Mouse (Mus musculus): Measurements from ENCODE around the gene Prdm11. TPM values are rescaled to one million over a fixed set of nuclear protein-coding genes. Genes with fewer than 3 reads are reported as not detected.

Gene Prdm11
- polyA plus RNA-seq, 1 experiment from 2014 or later = 2.7 TPM

DNA sequence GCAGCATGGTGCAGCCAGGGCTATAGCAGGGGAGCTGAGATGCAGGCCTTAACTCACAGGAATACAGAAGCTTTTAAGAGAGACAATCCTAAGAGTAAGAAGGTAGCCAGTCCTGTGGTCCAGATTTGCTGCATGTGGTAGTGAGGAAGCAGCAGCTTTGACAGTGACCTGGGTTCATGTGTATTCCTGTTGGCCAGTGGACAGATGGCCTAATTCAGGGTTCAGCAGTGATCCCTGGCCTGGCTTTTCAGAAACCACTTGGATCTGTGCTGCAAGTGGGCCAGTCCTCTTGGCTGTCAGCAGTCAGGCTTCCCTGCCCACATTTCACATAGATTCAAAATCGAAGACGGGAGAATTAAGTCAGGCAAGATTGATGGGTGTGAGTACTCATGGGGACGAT, 104.5 kb downstream of the Prdm11 start:
- no peaks in the 10 kb centered on the region for H3K27me3 ChIP-seq (ENCODE audit: control insufficient read depth, insufficient read depth, low read length)
- H3K4me3 ChIP-seq (ENCODE audit: low read depth, low read length) = no peak overlapping the region
- ATAC-seq (replicated peaks; ENCODE audit: insufficient number of reproducible peaks, low FRiP score, low TSS enrichment, low read depth) = no peak
- no peaks in the 10 kb centered on the region for H3K4me1 ChIP-seq (ENCODE audit: control insufficient read depth, insufficient read depth, low read length)
- H3K4me2 ChIP-seq (ENCODE audit: low read depth, low read length) = no peak overlapping the region
- H3K36me3 ChIP-seq (replicated peaks; ENCODE audit: control insufficient read depth, insufficient read depth, low read depth, low read length) = no peaks in the 10 kb centered on the region
- no peak overlapping the region for H3K9ac ChIP-seq (replicated peaks; ENCODE audit: low read length)
- H3K9me3 ChIP-seq (replicated peaks; ENCODE audit: control insufficient read depth, low read length) = no peaks in the 10 kb centered on the region
- H3K27ac ChIP-seq (replicated peaks; ENCODE audit: low read depth, low read length) = no peak overlapping the region
- 79% methylated on average over 3 of the region's 3 CpGs for WGBS
- no peak for DNase-seq (ENCODE audit: low spot score)

DNA sequence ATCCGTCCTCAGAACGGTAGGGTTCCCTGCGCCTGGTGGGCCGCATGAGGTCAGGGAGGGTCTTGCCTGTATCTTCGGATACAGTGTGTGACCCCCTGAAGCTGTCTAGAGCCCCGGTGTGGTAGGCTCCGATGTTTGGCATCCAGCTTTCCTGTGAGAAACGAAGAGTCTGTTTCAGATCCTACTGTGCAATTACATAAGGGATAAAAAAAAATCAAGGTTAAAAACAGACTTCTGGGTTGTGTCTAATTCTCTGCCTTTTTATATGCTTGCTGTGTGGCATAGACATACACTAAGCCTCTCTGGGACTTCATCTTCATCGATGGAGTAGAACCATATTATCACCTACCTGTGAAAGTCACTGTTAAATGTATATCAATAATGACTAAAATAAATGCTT, 105.0 kb downstream of the Prdm11 start:
- ATAC-seq (replicated peaks; ENCODE audit: insufficient number of reproducible peaks, low FRiP score, low TSS enrichment, low read depth) (no peak), DNase-seq (ENCODE audit: low spot score) (no peak)
- 86% methylated on average over 9 of the region's 9 CpGs for WGBS

DNA sequence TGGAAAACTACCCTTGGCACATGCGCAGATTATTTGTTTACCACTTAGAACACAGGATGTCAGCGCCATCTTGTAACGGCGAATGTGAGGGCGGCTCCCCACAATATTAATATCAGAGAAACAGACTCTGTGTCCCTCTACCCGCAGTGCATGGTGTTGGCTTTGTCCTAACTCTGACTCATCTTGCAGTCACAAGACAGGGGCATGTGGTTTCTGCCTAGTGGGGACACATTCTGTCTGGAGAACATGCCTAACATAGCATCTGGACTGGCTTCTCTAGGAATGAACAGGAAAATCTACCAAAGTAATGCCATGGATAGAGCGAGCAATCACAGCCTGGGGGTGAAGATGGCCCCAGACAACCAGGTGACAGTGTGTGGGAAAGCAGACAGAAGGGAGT, 107.1 kb downstream of the Prdm11 start:
- Histone ChIP-seq H3K9me3 (replicated peaks; ENCODE audit: control insufficient read depth, low read length) (no peaks in the 10 kb centered on the region), H3K27ac (replicated peaks; ENCODE audit: low read depth, low read length) (no peak overlapping the region), H3K27me3 (ENCODE audit: control insufficient read depth, insufficient read depth, low read length) (no peaks in the 10 kb centered on the region), H3K9ac (replicated peaks; ENCODE audit: low read length) (no peak overlapping the region), H3K4me2 (ENCODE audit: low read depth, low read length) (no peak overlapping the region), H3K4me1 (ENCODE audit: control insufficient read depth, insufficient read depth, low read length) (no peaks in the 10 kb centered on the region), H3K4me3 (ENCODE audit: low read depth, low read length) (no peak overlapping the region), H3K36me3 (replicated peaks; ENCODE audit: control insufficient read depth, insufficient read depth, low read depth, low read length) (no peaks in the 10 kb centered on the region)
- ATAC-seq (replicated peaks; ENCODE audit: insufficient number of reproducible peaks, low FRiP score, low TSS enrichment, low read depth) (no peak), DNase-seq (ENCODE audit: low spot score) (no peak)
- WGBS = 96% methylated on average over 6 of the region's 7 CpGs

More for the DNA sequence above, 105.0 kb downstream of the Prdm11 start:
- no peak overlapping the region for H3K4me2 ChIP-seq (ENCODE audit: low read depth, low read length)
- H3K27me3 ChIP-seq (ENCODE audit: control insufficient read depth, insufficient read depth, low read length) = no peaks in the 10 kb centered on the region
- no peaks in the 10 kb centered on the region for H3K36me3 ChIP-seq (replicated peaks; ENCODE audit: control insufficient read depth, insufficient read depth, low read depth, low read length)
- no peak overlapping the region for H3K4me3 ChIP-seq (ENCODE audit: low read depth, low read length)
- no peaks in the 10 kb centered on the region for H3K9me3 ChIP-seq (replicated peaks; ENCODE audit: control insufficient read depth, low read length)
- H3K9ac ChIP-seq (replicated peaks; ENCODE audit: low read length) = no peak overlapping the region
- no peaks in the 10 kb centered on the region for H3K4me1 ChIP-seq (ENCODE audit: control insufficient read depth, insufficient read depth, low read length)
- no peak overlapping the region for H3K27ac ChIP-seq (replicated peaks; ENCODE audit: low read depth, low read length)

DNA sequence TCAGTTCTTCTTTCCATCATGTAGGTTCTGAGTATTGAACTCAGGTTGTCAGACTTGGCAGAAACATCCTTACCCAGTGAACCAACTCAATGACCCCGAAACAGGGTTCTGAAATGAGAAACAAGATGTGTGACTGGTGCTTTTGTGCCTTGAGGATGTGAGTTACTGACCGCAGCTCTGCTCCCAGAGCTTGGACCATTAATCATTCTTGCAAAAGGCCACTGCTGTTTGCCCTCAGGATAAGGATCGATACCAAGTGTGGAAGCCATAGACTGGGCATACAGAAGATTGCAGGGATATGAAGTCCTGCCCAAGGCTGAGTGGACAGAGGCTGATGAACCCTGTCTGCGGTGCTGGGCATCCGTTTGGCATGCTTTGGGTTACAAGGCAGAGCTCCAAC, 107.9 kb downstream of the Prdm11 start:
- DNase-seq (ENCODE audit: low spot score) = no peak
- Histone ChIP-seq H3K36me3 (replicated peaks; ENCODE audit: control insufficient read depth, insufficient read depth, low read depth, low read length) (no peaks in the 10 kb centered on the region), H3K4me1 (ENCODE audit: control insufficient read depth, insufficient read depth, low read length) (no peaks in the 10 kb centered on the region), H3K4me3 (ENCODE audit: low read depth, low read length) (no peak overlapping the region), H3K9ac (replicated peaks; ENCODE audit: low read length) (no peak overlapping the region), H3K27me3 (ENCODE audit: control insufficient read depth, insufficient read depth, low read length) (no peaks in the 10 kb centered on the region), H3K27ac (replicated peaks; ENCODE audit: low read depth, low read length) (no peak overlapping the region), H3K4me2 (ENCODE audit: low read depth, low read length) (no peak overlapping the region), H3K9me3 (replicated peaks; ENCODE audit: control insufficient read depth, low read length) (no peaks in the 10 kb centered on the region)
- no peak for ATAC-seq (replicated peaks; ENCODE audit: insufficient number of reproducible peaks, low FRiP score, low TSS enrichment, low read depth)
- 87% methylated on average over 5 of the region's 5 CpGs for WGBS

DNA sequence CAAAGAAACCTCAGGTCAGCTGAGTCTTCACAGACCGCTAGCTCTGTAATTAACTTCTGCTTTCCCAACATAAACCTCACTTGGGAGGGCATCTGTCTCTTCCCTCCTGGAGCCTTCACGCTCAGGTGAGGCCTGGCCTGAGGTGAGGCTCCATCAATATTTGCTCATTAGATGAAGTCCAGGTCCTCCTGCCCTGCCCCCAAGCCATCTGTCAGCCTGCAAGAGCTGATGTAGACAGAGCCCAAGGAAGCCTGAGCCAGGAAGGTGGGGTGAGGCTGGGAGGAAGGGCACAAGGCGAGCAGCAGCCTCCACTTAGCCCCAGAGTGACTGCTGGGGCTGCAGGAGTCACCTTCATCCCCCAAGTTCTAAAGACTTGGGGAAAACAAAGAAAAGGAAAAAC, 110.5 kb downstream of the Prdm11 start:
- H3K4me1 ChIP-seq (ENCODE audit: control insufficient read depth, insufficient read depth, low read length) = no peaks in the 10 kb centered on the region
- no peak overlapping the region for H3K9ac ChIP-seq (replicated peaks; ENCODE audit: low read length)
- no peaks in the 10 kb centered on the region for H3K9me3 ChIP-seq (replicated peaks; ENCODE audit: control insufficient read depth, low read length)
- H3K4me2 ChIP-seq (ENCODE audit: low read depth, low read length) = no peak overlapping the region
- no peak overlapping the region for H3K27ac ChIP-seq (replicated peaks; ENCODE audit: low read depth, low read length)
- H3K27me3 ChIP-seq (ENCODE audit: control insufficient read depth, insufficient read depth, low read length) = no peaks in the 10 kb centered on the region
- H3K4me3 ChIP-seq (ENCODE audit: low read depth, low read length) = no peak overlapping the region
- no peak for ATAC-seq (replicated peaks; ENCODE audit: insufficient number of reproducible peaks, low FRiP score, low TSS enrichment, low read depth)
- H3K36me3 ChIP-seq (replicated peaks; ENCODE audit: control insufficient read depth, insufficient read depth, low read depth, low read length) = no peaks in the 10 kb centered on the region
- 48% methylated on average over 3 of the region's 3 CpGs for WGBS
- no peak for DNase-seq (ENCODE audit: low spot score)

DNA sequence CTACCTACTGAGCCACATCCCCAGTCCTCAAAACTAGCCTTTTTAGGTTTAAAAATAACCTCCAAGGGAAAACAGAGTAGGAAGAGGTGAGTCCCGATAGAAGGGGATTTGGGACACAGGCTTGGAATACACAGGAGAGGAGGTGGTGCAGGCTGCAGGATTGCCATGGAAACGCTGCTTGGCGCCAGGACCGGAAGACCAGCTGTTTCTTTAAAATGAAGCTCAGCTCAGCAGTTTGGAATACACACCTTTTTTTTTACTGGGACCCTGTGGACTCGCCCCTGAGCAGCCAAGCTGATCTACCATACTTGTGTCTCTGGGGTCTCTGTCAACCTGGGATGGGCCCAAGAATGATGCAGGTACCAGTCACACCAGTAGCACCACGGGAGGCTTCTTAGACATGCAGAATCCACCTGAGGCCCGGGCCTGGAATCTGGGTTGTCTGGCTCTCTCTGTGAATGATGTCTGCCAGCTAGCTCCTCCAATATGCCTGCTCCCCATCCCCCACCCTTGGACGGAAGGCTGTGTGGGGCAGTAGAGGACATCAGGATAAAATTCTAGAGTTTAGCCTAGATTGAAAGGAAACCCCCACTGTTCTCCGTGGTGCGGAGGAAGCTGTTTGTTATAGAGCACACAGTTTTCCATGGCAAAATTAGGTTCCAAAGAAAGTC, 111.5 kb downstream of the Prdm11 start:
- DNase-seq (ENCODE audit: low spot score) = peak; percentile 43
- WGBS = 18% methylated on average over 10 of the region's 10 CpGs

DNA sequence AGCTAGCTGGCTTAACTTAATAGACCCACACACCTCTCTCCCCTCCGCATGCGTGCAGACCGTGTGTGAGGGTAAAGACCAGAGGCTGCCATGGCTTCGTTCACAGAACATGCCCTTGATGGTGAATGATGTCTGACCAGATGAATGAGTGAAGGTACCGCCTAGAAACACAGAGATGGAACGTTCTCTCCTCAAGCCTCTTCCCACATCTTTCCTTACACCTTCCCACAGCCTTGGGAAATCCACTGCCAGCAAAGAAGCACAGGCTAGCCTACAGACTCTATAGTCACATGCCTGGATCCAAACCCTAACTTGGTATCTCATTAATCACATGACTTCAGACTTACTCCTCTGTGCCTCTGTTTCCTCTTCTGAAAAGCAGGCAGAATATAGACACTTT, 112.6 kb downstream of the Prdm11 start:
- Histone ChIP-seq H3K4me1 (ENCODE audit: control insufficient read depth, insufficient read depth, low read length) (no peaks in the 10 kb centered on the region), H3K36me3 (replicated peaks; ENCODE audit: control insufficient read depth, insufficient read depth, low read depth, low read length) (no peaks in the 10 kb centered on the region), H3K9me3 (replicated peaks; ENCODE audit: control insufficient read depth, low read length) (no peaks in the 10 kb centered on the region), H3K27ac (replicated peaks; ENCODE audit: low read depth, low read length) (no peak overlapping the region), H3K4me3 (ENCODE audit: low read depth, low read length) (no peak overlapping the region), H3K9ac (replicated peaks; ENCODE audit: low read length) (no peak overlapping the region), H3K4me2 (ENCODE audit: low read depth, low read length) (no peak overlapping the region), H3K27me3 (ENCODE audit: control insufficient read depth, insufficient read depth, low read length) (no peaks in the 10 kb centered on the region)
- ATAC-seq (replicated peaks; ENCODE audit: insufficient number of reproducible peaks, low FRiP score, low TSS enrichment, low read depth) (no peak), DNase-seq (ENCODE audit: low spot score) (no peak)
- WGBS = 87% methylated on average over 6 of the region's 6 CpGs

More for the DNA sequence above, 111.5 kb downstream of the Prdm11 start:
- no peaks in the 10 kb centered on the region for H3K9me3 ChIP-seq (replicated peaks; ENCODE audit: control insufficient read depth, low read length)
- H3K9ac ChIP-seq (replicated peaks; ENCODE audit: low read length) = no peak overlapping the region
- H3K4me3 ChIP-seq (ENCODE audit: low read depth, low read length) = no peak overlapping the region
- H3K27ac ChIP-seq (replicated peaks; ENCODE audit: low read depth, low read length) = no peak overlapping the region
- no peak overlapping the region for H3K4me2 ChIP-seq (ENCODE audit: low read depth, low read length)
- no peaks in the 10 kb centered on the region for H3K4me1 ChIP-seq (ENCODE audit: control insufficient read depth, insufficient read depth, low read length)
- no peaks in the 10 kb centered on the region for H3K36me3 ChIP-seq (replicated peaks; ENCODE audit: control insufficient read depth, insufficient read depth, low read depth, low read length)
- no peak for ATAC-seq (replicated peaks; ENCODE audit: insufficient number of reproducible peaks, low FRiP score, low TSS enrichment, low read depth)
- H3K27me3 ChIP-seq (ENCODE audit: control insufficient read depth, insufficient read depth, low read length) = no peaks in the 10 kb centered on the region

DNA sequence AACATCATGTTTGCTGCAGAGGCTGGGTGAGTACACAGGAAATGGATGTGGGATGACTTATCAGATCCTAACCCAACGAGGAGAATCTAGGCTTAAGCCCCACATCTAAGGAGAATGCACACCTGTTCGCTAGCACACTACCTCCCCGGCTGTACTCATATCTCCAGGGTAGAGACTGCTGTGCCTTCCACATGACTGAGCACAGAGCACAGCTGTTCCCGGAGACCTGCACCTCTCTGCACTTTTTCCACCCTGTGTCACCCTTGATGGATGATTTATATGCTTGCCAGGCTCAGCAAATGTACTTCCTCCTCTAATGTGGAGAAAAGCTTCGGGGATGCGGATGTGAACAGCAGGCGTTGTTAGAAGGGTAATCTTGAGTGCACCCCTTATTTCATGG, 114.9 kb downstream of the Prdm11 start:
- Histone ChIP-seq H3K4me3 (ENCODE audit: low read depth, low read length) (no peak overlapping the region), H3K9ac (replicated peaks; ENCODE audit: low read length) (no peak overlapping the region), H3K9me3 (replicated peaks; ENCODE audit: control insufficient read depth, low read length) (no peaks in the 10 kb centered on the region), H3K4me2 (ENCODE audit: low read depth, low read length) (no peak overlapping the region), H3K4me1 (ENCODE audit: control insufficient read depth, insufficient read depth, low read length) (no peaks in the 10 kb centered on the region), H3K27me3 (ENCODE audit: control insufficient read depth, insufficient read depth, low read length) (no peaks in the 10 kb centered on the region), H3K27ac (replicated peaks; ENCODE audit: low read depth, low read length) (no peak overlapping the region), H3K36me3 (replicated peaks; ENCODE audit: control insufficient read depth, insufficient read depth, low read depth, low read length) (no peaks in the 10 kb centered on the region)
- ATAC-seq (replicated peaks; ENCODE audit: insufficient number of reproducible peaks, low FRiP score, low TSS enrichment, low read depth) (no peak), DNase-seq (ENCODE audit: low spot score) (no peak)
- WGBS = 79% methylated on average over 7 of the region's 7 CpGs
